Mouse (Mus musculus): ENCODE measurements at regions not wholly inside any gene's neighbourhood (a gene's known extent, or its start where the extent isn't known, plus 50 kb on each side); places are given as distances from the start of the nearest gene placed in this dataset.

- Histone ChIP-seq H3K36me3 (replicated peaks; ENCODE audit: control insufficient read depth, insufficient read depth, low read length) (no peaks in the 10 kb centered on the region), H3K4me2 (ENCODE audit: low read depth, low read length) (no peak overlapping the region), H3K27ac (ENCODE audit: low read depth) (no peak overlapping the region), H3K9ac (replicated peaks; ENCODE audit: low read depth, low read length) (no peak overlapping the region), H3K4me1 (ENCODE audit: control insufficient read depth, insufficient read depth) (no peaks in the 10 kb centered on the region), H3K4me3 (ENCODE audit: low read depth, low read length) (no peak overlapping the region), H3K9me3 (replicated peaks; ENCODE audit: control insufficient read depth, low read length) (no peaks in the 10 kb centered on the region), H3K27me3 (ENCODE audit: control insufficient read depth, insufficient read depth, low read length) (no peaks in the 10 kb centered on the region)
- WGBS, result 90% methylated on average over 7 of the region's 7 CpGs
- no peak for TF ChIP-seq EP300 (IDR thresholded peaks at IDR 0.05; ENCODE audit: low read depth)
- no peak for TF ChIP-seq CTCF (IDR thresholded peaks at IDR 0.05; ENCODE audit: low read depth)
- no peak for ATAC-seq (ENCODE audit: insufficient read depth, low read depth)
- no peak for DNase-seq (ENCODE audit: low spot score)
Observed at GRCm38 (mm10) chr2:161196713-161197372, 88.0 kb upstream of the Chd6 start.

- H3K27ac ChIP-seq (ENCODE audit: low read depth), result no peak overlapping the region
- 38% methylated on average over 1 of the region's 1 CpGs for WGBS
- H3K36me3 ChIP-seq (replicated peaks; ENCODE audit: control insufficient read depth, insufficient read depth, low read length), result no peaks in the 10 kb centered on the region
- H3K27me3 ChIP-seq (ENCODE audit: control insufficient read depth, insufficient read depth, low read length), result no peaks in the 10 kb centered on the region
- H3K4me1 ChIP-seq (ENCODE audit: control insufficient read depth, insufficient read depth), result no peaks in the 10 kb centered on the region
- DNase-seq (ENCODE audit: low spot score) (no peak), ATAC-seq (ENCODE audit: insufficient read depth, low read depth) (no peak)
- H3K4me2 ChIP-seq (ENCODE audit: low read depth, low read length), result no peak overlapping the region
- H3K9ac ChIP-seq (replicated peaks; ENCODE audit: low read depth, low read length), result no peak overlapping the region
- H3K4me3 ChIP-seq (ENCODE audit: low read depth, low read length), result no peak overlapping the region
- no peaks in the 10 kb centered on the region for H3K9me3 ChIP-seq (replicated peaks; ENCODE audit: control insufficient read depth, low read length)
- TF ChIP-seq CTCF (IDR thresholded peaks at IDR 0.05; ENCODE audit: low read depth), result no peak
- no peak for TF ChIP-seq EP300 (IDR thresholded peaks at IDR 0.05; ENCODE audit: low read depth)
Observed at GRCm38 (mm10) chr2:161187516-161187915, 78.6 kb upstream of the Chd6 start.

- Histone ChIP-seq H3K27me3 (ENCODE audit: control insufficient read depth, insufficient read depth, low read length) (no peaks in the 10 kb centered on the region), H3K36me3 (replicated peaks; ENCODE audit: control insufficient read depth, insufficient read depth, low read length) (no peaks in the 10 kb centered on the region), H3K4me3 (ENCODE audit: low read depth, low read length) (no peak overlapping the region), H3K4me2 (ENCODE audit: low read depth, low read length) (no peak overlapping the region), H3K4me1 (ENCODE audit: control insufficient read depth, insufficient read depth) (no peaks in the 10 kb centered on the region), H3K9ac (replicated peaks; ENCODE audit: low read depth, low read length) (no peak overlapping the region), H3K9me3 (replicated peaks; ENCODE audit: control insufficient read depth, low read length) (no peaks in the 10 kb centered on the region), H3K27ac (ENCODE audit: low read depth) (no peak overlapping the region)
- ATAC-seq (ENCODE audit: insufficient read depth, low read depth) (no peak), DNase-seq (ENCODE audit: low spot score) (peak; percentile 14)
- TF ChIP-seq CTCF (IDR thresholded peaks at IDR 0.05; ENCODE audit: low read depth), result peak; percentile 77
- TF ChIP-seq EP300 (IDR thresholded peaks at IDR 0.05; ENCODE audit: low read depth), result no peak
Observed at GRCm38 (mm10) chr2:161185122-161185521, 76.2 kb upstream of the Chd6 start.

GRCm38 (mm10) chr2:161177355-161178021, 68.6 kb upstream of the Chd6 start:
- Histone ChIP-seq H3K4me3 (ENCODE audit: low read depth, low read length) (peak overlapping the region; percentile 55), H3K36me3 (replicated peaks; ENCODE audit: control insufficient read depth, insufficient read depth, low read length) (no peaks in the 10 kb centered on the region), H3K4me1 (ENCODE audit: control insufficient read depth, insufficient read depth) (no peaks in the 10 kb centered on the region), H3K4me2 (ENCODE audit: low read depth, low read length) (peak overlapping the region; percentile 76), H3K27ac (ENCODE audit: low read depth) (0 out of 2 replicates have a peak overlapping the region, but pooled peaks have one; percentile 21), H3K9me3 (replicated peaks; ENCODE audit: control insufficient read depth, low read length) (no peaks in the 10 kb centered on the region), H3K9ac (replicated peaks; ENCODE audit: low read depth, low read length) (peak overlapping the region; percentile 36; the same call in 1 of the 2 replicates), H3K27me3 (ENCODE audit: control insufficient read depth, insufficient read depth, low read length) (no peaks in the 10 kb centered on the region)
- DNase-seq (ENCODE audit: low spot score) (peak; percentile 49), ATAC-seq (ENCODE audit: insufficient read depth, low read depth) (peak; percentile 80)
- WGBS, result 4% methylated on average over 20 of the region's 20 CpGs
- TF ChIP-seq CTCF (IDR thresholded peaks at IDR 0.05; ENCODE audit: low read depth) (peak; percentile 47), EP300 (IDR thresholded peaks at IDR 0.05; ENCODE audit: low read depth) (no peak)

GRCm38 (mm10) chr2:161166681-161167080, 57.8 kb upstream of the Chd6 start:
- Histone ChIP-seq H3K4me2 (ENCODE audit: low read depth, low read length) (no peak overlapping the region), H3K4me1 (ENCODE audit: control insufficient read depth, insufficient read depth) (no peaks in the 10 kb centered on the region), H3K27me3 (ENCODE audit: control insufficient read depth, insufficient read depth, low read length) (no peaks in the 10 kb centered on the region), H3K9me3 (replicated peaks; ENCODE audit: control insufficient read depth, low read length) (no peaks in the 10 kb centered on the region), H3K27ac (ENCODE audit: low read depth) (no peak overlapping the region), H3K9ac (replicated peaks; ENCODE audit: low read depth, low read length) (no peak overlapping the region), H3K36me3 (replicated peaks; ENCODE audit: control insufficient read depth, insufficient read depth, low read length) (no peaks in the 10 kb centered on the region), H3K4me3 (ENCODE audit: low read depth, low read length) (no peak overlapping the region)
- no peak for ATAC-seq (ENCODE audit: insufficient read depth, low read depth)
- WGBS, result 38% methylated on average over 3 of the region's 3 CpGs
- no peak for DNase-seq (ENCODE audit: low spot score)
- TF ChIP-seq EP300 (IDR thresholded peaks at IDR 0.05; ENCODE audit: low read depth), result no peak
- TF ChIP-seq CTCF (IDR thresholded peaks at IDR 0.05; ENCODE audit: low read depth), result no peak

Measured in heart, postnatal 0 days (tissue).